Mouse (Mus musculus): ENCODE results near the gene Bicd2.
"Not testable (repeated sequence)": the region's sequence is repeated elsewhere in the genome, so short reads cannot be mapped to it uniquely, and the experiment has no call there.

- TF ChIP-seq CTCF, EP300 (IDR thresholded peaks at IDR 0.05): not testable (repeated sequence)
Observed at GRCm38 (mm10) chr13:49370916-49371315, 29.5 kb downstream of the Bicd2 start.

All from lung, postnatal 0 days (tissue).